Mouse (Mus musculus): ENCODE data around the gene Txndc5. TPM values are rescaled to one million over a fixed set of nuclear protein-coding genes. Genes with fewer than 3 reads are reported as not detected.
A peak's percentile ranks its signal among the peaks of the same experiment; 100 is the strongest.

Gene Txndc5
- polyA plus RNA-seq, 1 experiment from 2014 or later, result 172 TPM

- Histone ChIP-seq H3K27me3 (ENCODE audit: control insufficient read depth, insufficient read depth, low read length) (no peaks in the 10 kb centered on the region), H3K4me2 (ENCODE audit: low read depth, low read length) (no peak overlapping the region), H3K27ac (replicated peaks; ENCODE audit: low read depth, low read length) (no peak overlapping the region), H3K4me1 (ENCODE audit: control insufficient read depth, insufficient read depth, low read length) (no peaks in the 10 kb centered on the region), H3K9ac (replicated peaks; ENCODE audit: low read length) (no peak overlapping the region), H3K9me3 (replicated peaks; ENCODE audit: control insufficient read depth, low read length) (no peaks in the 10 kb centered on the region), H3K36me3 (replicated peaks; ENCODE audit: control insufficient read depth, insufficient read depth, low read depth, low read length) (peaks cover 5% of the 10 kb centered on the region; the same call in 1 of the 2 replicates), H3K4me3 (ENCODE audit: low read depth, low read length) (no peak overlapping the region)
- no peak for DNase-seq (ENCODE audit: low spot score)
- WGBS, result 96% methylated on average over 10 of the region's 10 CpGs
- ATAC-seq (replicated peaks; ENCODE audit: insufficient number of reproducible peaks, low FRiP score, low TSS enrichment, low read depth), result no peak
Observed at GRCm38 (mm10) chr13:38506936-38507335, 21.7 kb downstream of the Txndc5 start.

DNA sequence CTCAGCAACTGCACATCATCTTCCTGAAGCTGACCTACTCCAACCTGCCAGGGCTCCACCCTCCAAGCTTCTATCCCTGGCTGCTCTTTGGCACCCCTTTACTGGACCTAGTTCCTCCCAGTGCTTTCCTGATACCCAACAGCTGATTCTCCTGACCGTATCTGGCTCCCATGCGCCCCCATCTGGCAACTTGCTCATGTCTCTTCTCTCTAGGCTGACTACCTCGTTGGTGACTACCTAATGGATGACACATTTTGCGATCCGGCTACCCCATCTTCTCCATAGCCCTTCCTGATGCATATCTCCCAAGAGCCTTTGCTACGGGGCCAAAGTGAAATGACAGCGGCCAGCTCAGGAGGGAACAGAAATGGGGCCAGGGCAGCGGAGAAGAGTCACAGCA is 22.3 kb downstream of the Txndc5 start:
- no peak for ATAC-seq (replicated peaks; ENCODE audit: insufficient number of reproducible peaks, low FRiP score, low TSS enrichment, low read depth)
- Histone ChIP-seq H3K4me3 (ENCODE audit: low read depth, low read length) (no peak overlapping the region), H3K27me3 (ENCODE audit: control insufficient read depth, insufficient read depth, low read length) (no peaks in the 10 kb centered on the region), H3K9ac (replicated peaks; ENCODE audit: low read length) (no peak overlapping the region), H3K36me3 (replicated peaks; ENCODE audit: control insufficient read depth, insufficient read depth, low read depth, low read length) (peaks cover 5% of the 10 kb centered on the region; the same call in 1 of the 2 replicates), H3K9me3 (replicated peaks; ENCODE audit: control insufficient read depth, low read length) (no peaks in the 10 kb centered on the region), H3K27ac (replicated peaks; ENCODE audit: low read depth, low read length) (no peak overlapping the region), H3K4me1 (ENCODE audit: control insufficient read depth, insufficient read depth, low read length) (no peaks in the 10 kb centered on the region), H3K4me2 (ENCODE audit: low read depth, low read length) (no peak overlapping the region)
- WGBS, result 84% methylated on average over 8 of the region's 8 CpGs
- DNase-seq (ENCODE audit: low spot score), result peak; percentile 48

DNA sequence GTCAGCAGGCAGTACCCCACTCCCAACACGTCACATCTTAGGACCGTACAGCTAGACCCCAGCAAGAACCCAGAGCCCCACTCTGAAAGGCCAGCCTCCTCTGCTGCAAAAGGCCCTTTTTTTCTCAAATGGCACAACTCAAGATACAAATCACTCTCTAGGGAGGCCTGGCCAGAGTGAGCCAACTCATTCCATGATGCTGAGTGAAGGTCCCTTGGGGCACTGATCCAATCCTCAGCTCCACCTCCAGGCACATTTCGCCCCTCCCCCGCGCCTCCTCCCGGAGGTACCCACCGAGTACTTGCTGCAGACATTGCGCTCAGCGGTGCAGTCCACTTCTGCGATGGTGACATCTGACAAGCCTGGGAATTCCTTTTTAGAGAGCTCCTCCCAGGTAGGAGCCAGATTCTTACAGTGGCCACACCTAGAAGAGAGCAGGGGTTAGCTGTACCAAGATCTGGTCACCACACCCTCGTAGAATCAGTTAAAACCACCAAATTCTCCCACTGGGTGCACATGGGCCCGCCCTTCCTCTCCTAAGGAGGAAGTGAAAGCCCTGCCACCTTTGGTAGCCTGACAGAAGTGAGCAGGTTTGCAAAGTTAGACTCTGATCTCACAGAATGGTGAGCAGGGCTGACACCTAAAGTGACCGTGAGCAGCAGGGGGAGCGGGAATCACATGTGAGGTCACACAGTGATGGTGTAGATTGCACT is 25.3 kb downstream of the Txndc5 start:
- no peaks in the 10 kb centered on the region for H3K27me3 ChIP-seq (ENCODE audit: control insufficient read depth, insufficient read depth, low read length)
- DNase-seq (ENCODE audit: low spot score), result peak; percentile 14
- H3K9me3 ChIP-seq (replicated peaks; ENCODE audit: control insufficient read depth, low read length), result no peaks in the 10 kb centered on the region
- H3K36me3 ChIP-seq (replicated peaks; ENCODE audit: control insufficient read depth, insufficient read depth, low read depth, low read length), result peaks cover 8% of the 10 kb centered on the region
- no peaks in the 10 kb centered on the region for H3K4me1 ChIP-seq (ENCODE audit: control insufficient read depth, insufficient read depth, low read length)
- no peak overlapping the region for H3K4me2 ChIP-seq (ENCODE audit: low read depth, low read length)
- no peak overlapping the region for H3K9ac ChIP-seq (replicated peaks; ENCODE audit: low read length)
- ATAC-seq (replicated peaks; ENCODE audit: insufficient number of reproducible peaks, low FRiP score, low TSS enrichment, low read depth), result no peak; the same call in 1 of the 2 replicates
- 88% methylated on average over 14 of the region's 14 CpGs for WGBS
- no peak overlapping the region for H3K4me3 ChIP-seq (ENCODE audit: low read depth, low read length)
- no peak overlapping the region for H3K27ac ChIP-seq (replicated peaks; ENCODE audit: low read depth, low read length)

- DNase-seq (ENCODE audit: low spot score), result no peak
- 90% methylated on average over 12 of the region's 12 CpGs for WGBS
- peaks cover 8% of the 10 kb centered on the region for H3K36me3 ChIP-seq (replicated peaks; ENCODE audit: control insufficient read depth, insufficient read depth, low read depth, low read length)
Observed at GRCm38 (mm10) chr13:38501314-38501713, 27.3 kb downstream of the Txndc5 start.

GRCm38 (mm10) chr13:38496715-38497114 is 31.9 kb downstream of the Txndc5 start:
- no peak for ATAC-seq (replicated peaks; ENCODE audit: insufficient number of reproducible peaks, low FRiP score, low TSS enrichment, low read depth)

More at GRCm38 (mm10) chr13:38501314-38501713, 27.3 kb downstream of the Txndc5 start:
- ATAC-seq (replicated peaks; ENCODE audit: insufficient number of reproducible peaks, low FRiP score, low TSS enrichment, low read depth), result no peak
- Histone ChIP-seq H3K9ac (replicated peaks; ENCODE audit: low read length) (no peak overlapping the region), H3K9me3 (replicated peaks; ENCODE audit: control insufficient read depth, low read length) (no peaks in the 10 kb centered on the region), H3K4me1 (ENCODE audit: control insufficient read depth, insufficient read depth, low read length) (no peaks in the 10 kb centered on the region), H3K27ac (replicated peaks; ENCODE audit: low read depth, low read length) (no peak overlapping the region), H3K4me3 (ENCODE audit: low read depth, low read length) (no peak overlapping the region), H3K27me3 (ENCODE audit: control insufficient read depth, insufficient read depth, low read length) (no peaks in the 10 kb centered on the region), H3K4me2 (ENCODE audit: low read depth, low read length) (no peak overlapping the region)

DNA sequence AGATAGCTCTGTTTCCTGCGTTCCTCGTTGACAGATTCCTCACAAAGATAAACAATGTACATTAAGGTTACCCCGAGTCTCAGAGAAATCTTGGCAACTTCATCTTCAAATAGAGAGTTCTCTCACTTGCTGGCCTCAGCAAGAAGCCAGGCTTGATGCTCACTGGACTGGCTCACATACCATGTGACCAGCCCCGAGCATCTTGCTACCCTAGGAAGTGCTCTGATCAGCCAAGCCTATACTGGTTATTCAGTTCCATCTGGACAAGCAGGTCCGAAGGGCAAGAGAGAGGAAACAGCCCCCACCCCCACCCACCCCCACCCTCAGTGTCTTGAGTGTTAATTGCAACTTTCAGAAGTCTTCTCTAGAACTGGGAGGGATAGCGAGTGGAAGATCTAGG is 41.9 kb downstream of the Txndc5 start:
- Histone ChIP-seq H3K9me3 (replicated peaks; ENCODE audit: control insufficient read depth, low read length) (no peaks in the 10 kb centered on the region), H3K4me1 (ENCODE audit: control insufficient read depth, insufficient read depth, low read length) (no peaks in the 10 kb centered on the region), H3K4me2 (ENCODE audit: low read depth, low read length) (no peak overlapping the region), H3K36me3 (replicated peaks; ENCODE audit: control insufficient read depth, insufficient read depth, low read depth, low read length) (no peaks in the 10 kb centered on the region), H3K4me3 (ENCODE audit: low read depth, low read length) (no peak overlapping the region), H3K27ac (replicated peaks; ENCODE audit: low read depth, low read length) (no peak overlapping the region), H3K27me3 (ENCODE audit: control insufficient read depth, insufficient read depth, low read length) (no peaks in the 10 kb centered on the region), H3K9ac (replicated peaks; ENCODE audit: low read length) (no peak overlapping the region)
- DNase-seq (ENCODE audit: low spot score) (no peak), ATAC-seq (replicated peaks; ENCODE audit: insufficient number of reproducible peaks, low FRiP score, low TSS enrichment, low read depth) (no peak)
- 85% methylated on average over 6 of the region's 6 CpGs for WGBS

More at GRCm38 (mm10) chr13:38496715-38497114, 31.9 kb downstream of the Txndc5 start:
- peaks cover 4% of the 10 kb centered on the region for H3K36me3 ChIP-seq (replicated peaks; ENCODE audit: control insufficient read depth, insufficient read depth, low read depth, low read length)
- no peaks in the 10 kb centered on the region for H3K4me1 ChIP-seq (ENCODE audit: control insufficient read depth, insufficient read depth, low read length)
- H3K4me2 ChIP-seq (ENCODE audit: low read depth, low read length), result no peak overlapping the region
- no peak for DNase-seq (ENCODE audit: low spot score)
- H3K4me3 ChIP-seq (ENCODE audit: low read depth, low read length), result no peak overlapping the region
- no peak overlapping the region for H3K27ac ChIP-seq (replicated peaks; ENCODE audit: low read depth, low read length)
- 65% methylated on average over 3 of the region's 3 CpGs for WGBS
- H3K9me3 ChIP-seq (replicated peaks; ENCODE audit: control insufficient read depth, low read length), result no peaks in the 10 kb centered on the region
- no peak overlapping the region for H3K9ac ChIP-seq (replicated peaks; ENCODE audit: low read length)
- H3K27me3 ChIP-seq (ENCODE audit: control insufficient read depth, insufficient read depth, low read length), result no peaks in the 10 kb centered on the region

- H3K36me3 ChIP-seq (replicated peaks; ENCODE audit: control insufficient read depth, insufficient read depth, low read depth, low read length), result no peaks in the 10 kb centered on the region
- H3K4me1 ChIP-seq (ENCODE audit: control insufficient read depth, insufficient read depth, low read length), result no peaks in the 10 kb centered on the region
- no peaks in the 10 kb centered on the region for H3K27me3 ChIP-seq (ENCODE audit: control insufficient read depth, insufficient read depth, low read length)
- no peak overlapping the region for H3K9ac ChIP-seq (replicated peaks; ENCODE audit: low read length)
- ATAC-seq (replicated peaks; ENCODE audit: insufficient number of reproducible peaks, low FRiP score, low TSS enrichment, low read depth) (no peak), DNase-seq (ENCODE audit: low spot score) (no peak)
- 83% methylated on average over 5 of the region's 5 CpGs for WGBS
- H3K27ac ChIP-seq (replicated peaks; ENCODE audit: low read depth, low read length), result no peak overlapping the region
- H3K4me3 ChIP-seq (ENCODE audit: low read depth, low read length), result no peak overlapping the region
- H3K4me2 ChIP-seq (ENCODE audit: low read depth, low read length), result no peak overlapping the region
- H3K9me3 ChIP-seq (replicated peaks; ENCODE audit: control insufficient read depth, low read length), result no peaks in the 10 kb centered on the region
Observed at GRCm38 (mm10) chr13:38484701-38485100, 43.9 kb downstream of the Txndc5 start.

- Histone ChIP-seq H3K36me3 (replicated peaks; ENCODE audit: control insufficient read depth, insufficient read depth, low read depth, low read length) (no peaks in the 10 kb centered on the region), H3K9ac (replicated peaks; ENCODE audit: low read length) (no peak overlapping the region), H3K27ac (replicated peaks; ENCODE audit: low read depth, low read length) (no peak overlapping the region), H3K9me3 (replicated peaks; ENCODE audit: control insufficient read depth, low read length) (no peaks in the 10 kb centered on the region), H3K4me3 (ENCODE audit: low read depth, low read length) (no peak overlapping the region), H3K4me1 (ENCODE audit: control insufficient read depth, insufficient read depth, low read length) (no peaks in the 10 kb centered on the region), H3K27me3 (ENCODE audit: control insufficient read depth, insufficient read depth, low read length) (no peaks in the 10 kb centered on the region), H3K4me2 (ENCODE audit: low read depth, low read length) (no peak overlapping the region)
- ATAC-seq (replicated peaks; ENCODE audit: insufficient number of reproducible peaks, low FRiP score, low TSS enrichment, low read depth), result no peak
- 87% methylated on average over 7 of the region's 7 CpGs for WGBS
- no peak for DNase-seq (ENCODE audit: low spot score)
Observed at GRCm38 (mm10) chr13:38481021-38481420, 47.6 kb downstream of the Txndc5 start.

Data from embryonic facial prominence, embryonic 11.5 days (tissue).